Comparison of ENCODE assay signal across 9 mouse cellular contexts in the genomic region with DNA sequence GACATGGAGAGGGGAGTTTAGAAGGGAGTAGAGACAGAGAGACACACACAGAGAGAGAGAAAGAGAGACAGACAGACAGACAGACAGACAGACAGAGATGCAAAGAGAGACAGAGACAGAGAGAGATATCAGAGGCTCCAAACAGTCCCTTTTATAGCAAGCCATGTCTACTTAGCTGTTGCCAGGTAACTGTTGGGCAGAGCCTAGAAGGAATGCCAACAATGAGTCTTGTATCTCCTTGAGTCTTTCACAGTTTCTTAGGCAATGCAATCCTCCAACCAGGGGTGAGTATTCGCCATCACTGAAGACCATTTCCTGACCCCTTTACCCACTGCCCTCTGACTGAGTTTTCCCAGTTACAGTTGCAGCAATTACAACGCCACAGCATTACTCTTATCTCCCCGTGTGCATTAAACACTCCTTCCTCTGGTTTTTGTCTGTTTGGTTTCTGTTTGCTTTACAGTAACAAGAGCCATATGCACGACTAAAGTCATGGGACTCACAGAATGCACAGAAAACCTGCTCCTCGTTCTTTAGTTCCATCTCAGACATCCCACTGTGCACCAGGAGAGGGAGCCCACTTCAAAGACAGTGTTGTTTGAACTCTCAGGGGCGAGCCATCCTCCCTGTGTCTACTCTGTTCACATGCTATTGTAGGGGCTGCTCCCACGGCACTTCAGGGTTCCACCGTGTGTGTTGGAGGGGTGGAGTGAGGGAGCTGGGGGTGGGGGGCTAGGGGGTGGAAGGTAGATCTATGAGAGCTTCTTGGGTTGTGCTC. TPM values are rescaled to one million over a fixed set of nuclear protein-coding genes. Genes with fewer than 3 reads are reported as not detected.
DNase-seq lines count a peak whose midpoint lies in the region; ATAC-seq and TF ChIP-seq lines count a peak whose summit lies in the region.
"Had no signal": no experiment of that assay in that cellular context is flagged by ENCODE, and none has a peak within 500 bp of the region (broad histone marks: within the 10 kb centered on the region; RNA-seq: fewer than 3 reads in every experiment).

No protein-coding gene starts in this region.

- no peaks in the 10 kb centered on the region for H3K36me3 ChIP-seq in kidney, embryonic 15.5 days

- no peaks in the 10 kb centered on the region for H3K9me3 ChIP-seq in kidney, embryonic 15.5 days (replicated peaks)

- TF ChIP-seq POLR2A in brain, embryonic 14.5 days (IDR thresholded peaks at IDR 0.05; ENCODE audit: borderline replicate concordance, extremely low read depth, insufficient read depth, insufficient read length, poor library complexity, severe bottlenecking) = no peak

- no peak overlapping the region for H3K4me2 ChIP-seq in kidney, embryonic 15.5 days

- no peak overlapping the region for H3K27ac ChIP-seq in kidney, embryonic 15.5 days

- DNase-seq in left cerebral cortex, postnatal 4 days = peak; percentile 49
- no peak for DNase-seq in left cerebral cortex, adult 8-10 months (ENCODE audit: low spot score in 2 of 2)
- DNase-seq in brain, embryonic 14.5 days (ENCODE audit: low read depth) = peak; percentile 66
- peak; percentile 53 for DNase-seq in mesoderm, embryonic 11.5 days (ENCODE audit: low read depth, low spot score)
- DNase-seq in thymus, postnatal 14 days = peak; percentile 68
- DNase-seq in gastrocnemius, postnatal 10 days = no peak

- ATAC-seq in erythroblast, adult 5-6 weeks (replicated peaks; ENCODE audit: low FRiP score, poor library complexity, severe bottlenecking) = peak; percentile 55; the same call in 1 of the 2 replicates
- peak; percentile 73; the same call in 1 of the 2 replicates for ATAC-seq in kidney, embryonic 15.5 days (replicated peaks; ENCODE audit: low FRiP score)

- H3K4me3 ChIP-seq in kidney, embryonic 15.5 days (replicated peaks) = no peak overlapping the region

- intact Hi-C loops in left cerebral cortex, postnatal 4 days (cut with DNase I) = no loop called here

- 9% methylated on average over 8 of the region's 8 CpGs for WGBS in kidney, embryonic 15.5 days

- peak; percentile 50; the same call in 1 of the 2 replicates for TF ChIP-seq CTCF in brain, embryonic 14.5 days (IDR thresholded peaks at IDR 0.05; ENCODE audit: borderline replicate concordance, extremely low read depth, insufficient read depth, insufficient read length)

- H3K27me3 ChIP-seq in kidney, embryonic 15.5 days = no peaks in the 10 kb centered on the region

- 0 out of 2 replicates have a peak, but pooled peaks cover 2% of the 10 kb centered on the region for H3K4me1 ChIP-seq in kidney, embryonic 15.5 days

- H3K9ac ChIP-seq in kidney, embryonic 15.5 days = no peak overlapping the region

RNA-seq across cellular contexts. Expression of a gene that starts 2.8 kb away (rescaled TPM):
- total RNA-seq in left cerebral cortex, postnatal 4 days (2021) = not detected
- not detected for total RNA-seq in left cerebral cortex, adult 8-10 months (2022)
- not detected in 2 replicates for polyA plus RNA-seq in brain, embryonic 14.5 days (2012; rRNA removed)
- total RNA-seq in erythroblast, adult 5-6 weeks (2015; ENCODE audit: low replicate concordance) = not detected in 2 replicates
- 0.56 TPM in 1 of 2 replicates, not detected in the other for total RNA-seq in erythroblast, adult 5-6 weeks (2017; ENCODE audit: low replicate concordance)
- not detected in 2 replicates for polyA plus RNA-seq in kidney, embryonic 15.5 days (2015; fragmentation: Nextera tagmentation; extraction: Ambion mirVana)
- not detected for total RNA-seq in gastrocnemius, postnatal 10 days (2021)
- total RNA-seq: neutrophil, adult 5-6 weeks had no signal

RNA-seq across cellular contexts. Expression of a gene that starts 24.6 kb away (rescaled TPM):
- total RNA-seq in left cerebral cortex, postnatal 4 days (2021) = 10 to 100 TPM; 32.3 to 36.7 TPM
- 10 to 100 TPM; 35.8 to 44.1 (median 42.2) TPM for total RNA-seq in left cerebral cortex, adult 8-10 months (2022)
- 177 and 242 TPM in 2 replicates for polyA plus RNA-seq in brain, embryonic 14.5 days (2012; rRNA removed)
- 0.58 and 1.9 TPM in 2 replicates for total RNA-seq in erythroblast, adult 5-6 weeks (2015; ENCODE audit: low replicate concordance)
- 3.1 and 3.8 TPM in 2 replicates for total RNA-seq in erythroblast, adult 5-6 weeks (2017; ENCODE audit: low replicate concordance)
- 38.5 and 43.8 TPM in 2 replicates for polyA plus RNA-seq in kidney, embryonic 15.5 days (2015; fragmentation: Nextera tagmentation; extraction: Ambion mirVana)
- 10 to 100 TPM; 17.6 to 23.1 TPM for total RNA-seq in gastrocnemius, postnatal 10 days (2021)

RNA-seq across cellular contexts. Expression of a gene that starts 29.6 kb away (rescaled TPM):
- total RNA-seq in left cerebral cortex, postnatal 4 days (2021) = under 1 TPM in 1 of 2 experiments, not detected in 1; 0.38 TPM
- under 1 TPM in 2 of 4 experiments, not detected in 2; 0.51 to 0.59 TPM for total RNA-seq in left cerebral cortex, adult 8-10 months (2022)
- 1.9 and 3.6 TPM in 2 replicates for polyA plus RNA-seq in brain, embryonic 14.5 days (2012; rRNA removed)
- not detected in 2 replicates for total RNA-seq in erythroblast, adult 5-6 weeks (2015; ENCODE audit: low replicate concordance)
- total RNA-seq in erythroblast, adult 5-6 weeks (2017; ENCODE audit: low replicate concordance) = not detected in 2 replicates
- 0.93 and 1.1 TPM in 2 replicates for polyA plus RNA-seq in kidney, embryonic 15.5 days (2015; fragmentation: Nextera tagmentation; extraction: Ambion mirVana)
- 1 to 10 TPM in 1 of 2 experiments, under 1 TPM in 1; 0.85 to 1.0 TPM for total RNA-seq in gastrocnemius, postnatal 10 days (2021)
- total RNA-seq: neutrophil, adult 5-6 weeks had no signal

RNA-seq across cellular contexts. Expression of a gene that starts 58.7 kb away (rescaled TPM):
- 100 to 1,000 TPM; 220 to 223 TPM for total RNA-seq in left cerebral cortex, postnatal 4 days (2021)
- 100 to 1,000 TPM; 182 to 218 (median 204) TPM for total RNA-seq in left cerebral cortex, adult 8-10 months (2022)
- 405 and 455 TPM in 2 replicates for polyA plus RNA-seq in brain, embryonic 14.5 days (2012; rRNA removed)
- total RNA-seq in erythroblast, adult 5-6 weeks (2015; ENCODE audit: low replicate concordance) = 143 and 152 TPM in 2 replicates
- total RNA-seq in erythroblast, adult 5-6 weeks (2017; ENCODE audit: low replicate concordance) = 197 and 275 TPM in 2 replicates
- polyA plus RNA-seq in kidney, embryonic 15.5 days (2015; fragmentation: Nextera tagmentation; extraction: Ambion mirVana) = 682 and 728 TPM in 2 replicates
- total RNA-seq in gastrocnemius, postnatal 10 days (2021) = 100 to 1,000 TPM; 108 to 122 TPM

Comparison
In these comparisons a context has a peak if more than half of its experiments do, and no peak if none do; other contexts are left out.
1. DNase-seq: peak in left cerebral cortex, postnatal 4 days (single experiment), brain, embryonic 14.5 days (single experiment), mesoderm, embryonic 11.5 days (single experiment) and thymus, postnatal 14 days (single experiment); none in left cerebral cortex, adult 8-10 months (0 of 2) and gastrocnemius, postnatal 10 days (single experiment).